Mouse (Mus musculus) retina, adult 2 months (tissue): ENCODE data around the gene Ccdc167.
"Not testable (repeated sequence)": the region's sequence is repeated elsewhere in the genome, so short reads cannot be mapped to it uniquely, and the experiment has no call there.

ENCODE experiments used
- DNase-seq: peaks from one replicate; pipeline ENCODE4 v3.0.0-alpha.2; 2012; ENCODE audit warnings: low read depth, low spot score

Ccdc167 gene

GRCm38 (mm10) chr17:29719628-29720575, 3.1 kb upstream of the Ccdc167 start:
- no peak for DNase-seq

GRCm38 (mm10) chr17:29718660-29719059, 1.8 kb upstream of the Ccdc167 start:
- no peak for DNase-seq

- DNase-seq, result not testable (repeated sequence)
Measured at GRCm38 (mm10) chr17:29713734-29714133, 3.1 kb downstream of the Ccdc167 start.

- no peak for DNase-seq
Measured at GRCm38 (mm10) chr17:29712565-29712964, 4.3 kb downstream of the Ccdc167 start.

- no peak for DNase-seq
Measured at GRCm38 (mm10) chr17:29711745-29712431, 5.0 kb downstream of the Ccdc167 start.

GRCm38 (mm10) chr17:29711076-29711744, 5.6 kb downstream of the Ccdc167 start:
- DNase-seq, result no peak

- DNase-seq, result no peak
Measured at GRCm38 (mm10) chr17:29710562-29711044, 6.2 kb downstream of the Ccdc167 start.

- DNase-seq, result no peak
Measured at GRCm38 (mm10) chr17:29708783-29709182, 8.1 kb downstream of the Ccdc167 start.

GRCm38 (mm10) chr17:29706981-29707545, 9.8 kb downstream of the Ccdc167 start:
- DNase-seq, result no peak

GRCm38 (mm10) chr17:29705881-29706280, 11.0 kb downstream of the Ccdc167 start:
- no peak for DNase-seq

- DNase-seq, result no peak
Measured at GRCm38 (mm10) chr17:29704781-29705180, 12.1 kb downstream of the Ccdc167 start.

- no peak for DNase-seq
Measured at GRCm38 (mm10) chr17:29702938-29703710, 13.7 kb downstream of the Ccdc167 start.

GRCm38 (mm10) chr17:29700573-29700972, 16.3 kb downstream of the Ccdc167 start:
- DNase-seq, result no peak

GRCm38 (mm10) chr17:29698421-29698820, 18.4 kb downstream of the Ccdc167 start:
- no peak for DNase-seq

- no peak for DNase-seq
Measured at GRCm38 (mm10) chr17:29696940-29697339, 19.9 kb downstream of the Ccdc167 start.

- no peak for DNase-seq
Measured at GRCm38 (mm10) chr17:29694516-29694915, 22.3 kb downstream of the Ccdc167 start.

GRCm38 (mm10) chr17:29693571-29693970, 23.3 kb downstream of the Ccdc167 start:
- DNase-seq, result no peak

- DNase-seq, result no peak
Measured at GRCm38 (mm10) chr17:29692827-29693226, 24.0 kb downstream of the Ccdc167 start.

GRCm38 (mm10) chr17:29690257-29690656, 26.6 kb downstream of the Ccdc167 start:
- DNase-seq, result no peak

- DNase-seq, result no peak
Measured at GRCm38 (mm10) chr17:29688610-29689009, 28.2 kb downstream of the Ccdc167 start.

GRCm38 (mm10) chr17:29687373-29687772, 29.5 kb downstream of the Ccdc167 start:
- DNase-seq, result no peak
